Mouse (Mus musculus) forebrain, embryonic 14.5 days (tissue): Measurements from ENCODE around the gene Dlgap4. TPM values are rescaled to one million over a fixed set of nuclear protein-coding genes. Genes with fewer than 3 reads are reported as not detected.

ENCODE experiments used
- ATAC-seq: fragments of 200-750 bp; cut with Nextera tagmentation; 2 replicates; pipeline ENCODE4 v1.8.0; 2017; ENCODE audit warnings: mild to moderate bottlenecking, moderate library complexity
- DNase-seq: peaks from one replicate; pipeline ENCODE4 v3.0.0-alpha.2; 2015; ENCODE audit warnings: low spot score
- H3K27ac ChIP-seq: fragments of 300-500 bp; sonication (generic); 2 replicates; pipeline ENCODE4 v1.5.1; 2014; ENCODE audit warnings: low read depth, mild to moderate bottlenecking, control low read depth, low read length, moderate library complexity
- H3K27me3 ChIP-seq: fragments of 300-500 bp; sonication (generic); replicated peaks from 2 replicates; pipeline ENCODE4 v1.6.1; 2014; ENCODE audit warnings: low read length, control low read depth, mixed read lengths; ENCODE audit not compliant: control insufficient read depth, insufficient read depth
- H3K36me3 ChIP-seq: fragments of 300-500 bp; sonication (generic); 2 replicates; pipeline ENCODE4 v1.6.1; 2014; ENCODE audit warnings: low read length, control low read depth; ENCODE audit not compliant: control insufficient read depth, insufficient read depth
- H3K4me1 ChIP-seq: fragments of 300-500 bp; sonication (generic); 2 replicates; pipeline ENCODE4 v1.6.1; 2014; ENCODE audit warnings: antibody characterized with exemption, low read length, control low read depth; ENCODE audit not compliant: control insufficient read depth, insufficient read depth
- H3K4me2 ChIP-seq: fragments of 300-500 bp; sonication (generic); 2 replicates; pipeline ENCODE4 v1.6.1; 2014; ENCODE audit warnings: mild to moderate bottlenecking, control low read depth, low read length
- H3K4me3 ChIP-seq: fragments of 300-500 bp; sonication (generic); 2 replicates; pipeline ENCODE4 v1.5.1; 2014; ENCODE audit warnings: low read depth, low read length, control low read depth
- H3K9ac ChIP-seq: fragments of 300-500 bp; sonication (generic); 2 replicates; pipeline ENCODE4 v1.6.1; 2014; ENCODE audit warnings: mild to moderate bottlenecking, low read length, control low read depth, moderate library complexity
- H3K9me3 ChIP-seq: fragments of 300-500 bp; sonication (generic); replicated peaks from 2 replicates; pipeline ENCODE4 v1.6.1; 2016; ENCODE audit warnings: low read length, control low read depth, mixed read lengths; ENCODE audit not compliant: control insufficient read depth
- WGBS: fragments of 180-500 bp; shearing (Covaris S2); extraction: QIAGEN DNeasy Blood & Tissue Kit; methylation state at CpG from one replicate; pipeline ENCODE4 v1.1.7; 2014; 5-methylcytosine and 5-hydroxymethylcytosine counted together
- polyA plus RNA-seq: library from polyadenylated mRNA; unstranded; fragments of >200 nt; fragmentation: Nextera tagmentation; extraction: Ambion mirVana; gene quantifications from 2 replicates; pipeline ENCODE4 v1.2.1, GENCODE M21; 2014

The Dlgap4 gene
- polyA plus RNA-seq, 1 experiment from 2014 or later: 307 TPM

DNA sequence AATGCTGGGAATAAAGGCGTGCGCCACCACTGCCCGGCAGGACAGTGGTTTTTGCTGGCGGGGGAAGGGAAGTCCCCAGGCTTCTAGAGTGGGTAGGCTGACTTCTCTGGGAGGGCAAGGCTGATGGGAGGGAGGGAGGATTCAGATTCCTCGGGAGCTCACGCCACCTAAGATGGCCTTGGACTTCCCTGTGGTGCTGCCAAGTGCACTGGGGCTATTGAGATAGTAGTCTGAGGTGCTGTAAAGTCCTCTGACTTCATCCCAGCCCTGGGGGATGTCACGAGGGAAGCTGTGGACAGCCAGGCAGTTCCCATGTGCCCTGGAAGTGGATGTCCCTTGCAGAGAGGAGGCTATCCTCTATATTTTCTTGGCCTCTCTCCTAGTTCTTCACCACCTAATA, 124.5 kb downstream of the Dlgap4 start:
- H3K9me3 ChIP-seq: no peaks in the 10 kb centered on the region
- no peak overlapping the region for H3K27ac ChIP-seq
- WGBS: 83% methylated on average over 7 of the region's 7 CpGs
- no peak for DNase-seq
- no peak for ATAC-seq
- H3K4me1 ChIP-seq: no peaks in the 10 kb centered on the region; the same call in 1 of the 2 replicates
- no peak overlapping the region for H3K9ac ChIP-seq
- H3K36me3 ChIP-seq: 0 out of 2 replicates have a peak, but pooled peaks cover 5% of the 10 kb centered on the region
- no peak overlapping the region for H3K4me2 ChIP-seq
- no peaks in the 10 kb centered on the region for H3K27me3 ChIP-seq
- H3K4me3 ChIP-seq: no peak overlapping the region

DNA sequence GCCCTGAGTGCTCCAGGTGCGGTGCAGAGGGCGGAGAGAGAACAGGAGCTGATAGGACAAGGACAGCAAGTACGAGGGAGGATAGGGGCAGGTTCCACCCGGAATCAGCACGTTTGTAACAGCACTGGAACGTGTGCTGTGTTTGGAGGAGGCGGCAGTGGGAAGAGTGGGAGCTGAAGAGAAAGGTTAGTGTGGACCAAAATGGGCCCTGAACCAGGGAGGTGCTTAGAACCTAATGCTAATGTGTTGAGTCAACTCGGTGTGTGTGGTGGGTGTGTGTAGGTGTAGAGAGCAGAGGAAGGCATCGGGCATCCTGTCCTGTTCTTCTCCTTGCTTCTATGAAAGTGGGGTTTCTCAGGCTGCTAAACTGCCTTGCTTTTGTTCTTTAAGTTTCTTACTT, 127.8 kb downstream of the Dlgap4 start:
- ATAC-seq (no peak), DNase-seq (no peak)
- 91% methylated on average over 9 of the region's 9 CpGs for WGBS
- Histone ChIP-seq H3K4me1 (no peaks in the 10 kb centered on the region; the same call in 1 of the 2 replicates), H3K9me3 (no peaks in the 10 kb centered on the region), H3K4me2 (no peak overlapping the region), H3K27me3 (no peaks in the 10 kb centered on the region), H3K36me3 (peaks cover 18% of the 10 kb centered on the region), H3K4me3 (no peak overlapping the region), H3K27ac (no peak overlapping the region), H3K9ac (no peak overlapping the region)

DNA sequence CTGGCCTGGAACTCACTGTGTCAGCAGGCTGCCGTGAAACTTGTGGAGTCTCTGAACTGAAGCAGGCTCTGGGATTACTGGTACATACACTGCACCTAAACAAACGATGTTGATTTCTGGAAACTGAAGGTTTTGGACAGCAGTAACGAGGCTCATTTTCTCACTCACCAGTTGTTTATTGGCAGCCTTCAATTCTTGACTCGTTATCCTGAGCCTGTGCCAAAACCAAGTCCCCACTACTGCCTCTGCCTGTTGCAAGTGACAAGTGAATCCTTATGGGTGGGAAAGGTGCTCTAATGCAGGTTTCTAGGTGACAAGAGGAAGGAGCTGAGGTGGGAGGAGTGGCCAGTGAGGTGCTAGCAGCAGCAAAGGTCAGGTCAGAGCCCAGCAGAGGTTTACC, 128.5 kb downstream of the Dlgap4 start:
- Histone ChIP-seq H3K27me3 (no peaks in the 10 kb centered on the region), H3K9ac (no peak overlapping the region), H3K4me3 (no peak overlapping the region), H3K27ac (no peak overlapping the region), H3K4me2 (no peak overlapping the region), H3K36me3 (peaks cover 21% of the 10 kb centered on the region), H3K4me1 (no peaks in the 10 kb centered on the region; the same call in 1 of the 2 replicates), H3K9me3 (no peaks in the 10 kb centered on the region)
- 19% methylated on average over 4 of the region's 4 CpGs for WGBS
- DNase-seq: no peak
- ATAC-seq: no peak

GRCm38 (mm10) chr2:156743248-156743647, 129.7 kb downstream of the Dlgap4 start:
- DNase-seq (no peak), ATAC-seq (no peak)
- no peak overlapping the region for H3K4me2 ChIP-seq
- H3K9ac ChIP-seq: no peak overlapping the region
- no peak overlapping the region; the same call in 1 of the 2 replicates for H3K27ac ChIP-seq
- no peaks in the 10 kb centered on the region for H3K9me3 ChIP-seq
- no peaks in the 10 kb centered on the region for H3K27me3 ChIP-seq
- H3K4me1 ChIP-seq: no peaks in the 10 kb centered on the region; the same call in 1 of the 2 replicates
- 78% methylated on average over 3 of the region's 3 CpGs for WGBS
- H3K4me3 ChIP-seq: no peak overlapping the region
- H3K36me3 ChIP-seq: peaks cover 33% of the 10 kb centered on the region

GRCm38 (mm10) chr2:156744414-156744813, 130.9 kb downstream of the Dlgap4 start:
- no peaks in the 10 kb centered on the region for H3K27me3 ChIP-seq
- H3K9ac ChIP-seq: no peak overlapping the region
- DNase-seq (no peak), ATAC-seq (no peak)
- H3K4me2 ChIP-seq: no peak overlapping the region
- H3K4me1 ChIP-seq: no peaks in the 10 kb centered on the region; the same call in 1 of the 2 replicates
- H3K27ac ChIP-seq: no peak overlapping the region
- peaks cover 44% of the 10 kb centered on the region for H3K36me3 ChIP-seq
- H3K4me3 ChIP-seq: no peak overlapping the region
- 53% methylated on average over 5 of the region's 5 CpGs for WGBS
- H3K9me3 ChIP-seq: no peaks in the 10 kb centered on the region

- no peak overlapping the region for H3K27ac ChIP-seq
- DNase-seq (no peak), ATAC-seq (no peak)
- H3K9ac ChIP-seq: no peak overlapping the region
- no peaks in the 10 kb centered on the region for H3K9me3 ChIP-seq
- no peaks in the 10 kb centered on the region for H3K27me3 ChIP-seq
- no peaks in the 10 kb centered on the region for H3K4me1 ChIP-seq
- no peak overlapping the region for H3K4me3 ChIP-seq
- peaks cover 67% of the 10 kb centered on the region for H3K36me3 ChIP-seq
- no peak overlapping the region for H3K4me2 ChIP-seq
- 93% methylated on average over 3 of the region's 3 CpGs for WGBS
These were observed 133.8 kb downstream of the Dlgap4 start for GRCm38 (mm10) chr2:156747315-156747714.

GRCm38 (mm10) chr2:156749687-156750086, 136.2 kb downstream of the Dlgap4 start:
- Histone ChIP-seq H3K27me3 (no peaks in the 10 kb centered on the region), H3K4me3 (no peak overlapping the region), H3K36me3 (peaks cover 84% of the 10 kb centered on the region), H3K4me1 (no peaks in the 10 kb centered on the region), H3K4me2 (no peak overlapping the region), H3K9me3 (no peaks in the 10 kb centered on the region), H3K27ac (no peak overlapping the region), H3K9ac (no peak overlapping the region)
- 95% methylated on average over 8 of the region's 8 CpGs for WGBS
- DNase-seq (no peak), ATAC-seq (no peak)

GRCm38 (mm10) chr2:156756937-156757336, 143.4 kb downstream of the Dlgap4 start:
- DNase-seq (no peak), ATAC-seq (no peak)
- peaks cover 89% of the 10 kb centered on the region for H3K36me3 ChIP-seq
- no peak overlapping the region for H3K9ac ChIP-seq
- no peak overlapping the region for H3K4me2 ChIP-seq
- H3K4me3 ChIP-seq: no peak overlapping the region
- WGBS: 98% methylated on average over 9 of the region's 9 CpGs
- H3K27me3 ChIP-seq: no peaks in the 10 kb centered on the region
- H3K27ac ChIP-seq: no peak overlapping the region
- no peaks in the 10 kb centered on the region for H3K4me1 ChIP-seq
- 0 out of 2 replicates have a peak, but pooled peaks cover 5% of the 10 kb centered on the region for H3K9me3 ChIP-seq

GRCm38 (mm10) chr2:156760843-156761505, 147.5 kb downstream of the Dlgap4 start:
- H3K9ac ChIP-seq: no peak overlapping the region
- H3K27me3 ChIP-seq: no peaks in the 10 kb centered on the region

More at GRCm38 (mm10) chr2:156760843-156761505, 147.5 kb downstream of the Dlgap4 start:
- WGBS: 91% methylated on average over 5 of the region's 5 CpGs
- DNase-seq (no peak), ATAC-seq (no peak)
- peaks cover 91% of the 10 kb centered on the region for H3K36me3 ChIP-seq
- no peak overlapping the region for H3K4me2 ChIP-seq
- 0 out of 2 replicates have a peak, but pooled peaks cover 5% of the 10 kb centered on the region for H3K9me3 ChIP-seq
- H3K27ac ChIP-seq: no peak overlapping the region
- no peaks in the 10 kb centered on the region for H3K4me1 ChIP-seq
- H3K4me3 ChIP-seq: no peak overlapping the region
